Mouse (Mus musculus): ENCODE results near the gene Fcrl6.
A peak's percentile ranks its signal among the peaks of the same experiment; 100 is the strongest.

Gene Fcrl6

GRCm38 (mm10) chr1:172614654-172615053 lies 12.3 kb upstream of the Fcrl6 start:
- DNase-seq (ENCODE audit: low spot score in 2 of 2): no peak

- no peak for DNase-seq (ENCODE audit: low spot score in 2 of 2)
Measured at GRCm38 (mm10) chr1:172612745-172613144, 10.4 kb upstream of the Fcrl6 start.

GRCm38 (mm10) chr1:172611304-172611703 lies 9.0 kb upstream of the Fcrl6 start:
- DNase-seq (ENCODE audit: low spot score in 2 of 2): no peak

GRCm38 (mm10) chr1:172594495-172594894 lies 7.9 kb downstream of the Fcrl6 start:
- no peak for DNase-seq (ENCODE audit: low spot score in 2 of 2)

- DNase-seq (ENCODE audit: low spot score in 2 of 2): no peak
Measured at GRCm38 (mm10) chr1:172593956-172594355, 8.4 kb downstream of the Fcrl6 start.

- no peak for DNase-seq (ENCODE audit: low spot score in 2 of 2)
Measured at GRCm38 (mm10) chr1:172593321-172593720, 9.0 kb downstream of the Fcrl6 start.

GRCm38 (mm10) chr1:172590385-172590784 lies 12.0 kb downstream of the Fcrl6 start, which contains the start of gene Slamf8:
Gene Slamf8, minus strand, starts transcription at chr1:172590568.
- DNase-seq (ENCODE audit: low spot score in 2 of 2): no peak

- no peak for DNase-seq (ENCODE audit: low spot score in 2 of 2)
Measured at GRCm38 (mm10) chr1:172585612-172586567, 16.5 kb downstream of the Fcrl6 start.

GRCm38 (mm10) chr1:172585026-172585425 lies 17.3 kb downstream of the Fcrl6 start:
- no peak for DNase-seq (ENCODE audit: low spot score in 2 of 2)

- no peak for DNase-seq (ENCODE audit: low spot score in 2 of 2)
Measured at GRCm38 (mm10) chr1:172584271-172584670, 18.1 kb downstream of the Fcrl6 start.

GRCm38 (mm10) chr1:172582436-172582835 lies 19.9 kb downstream of the Fcrl6 start:
- DNase-seq (ENCODE audit: low spot score in 2 of 2): no peak

- no peak for DNase-seq (ENCODE audit: low spot score in 2 of 2)
Measured at GRCm38 (mm10) chr1:172580116-172580515, 22.2 kb downstream of the Fcrl6 start.

- DNase-seq (ENCODE audit: low spot score in 2 of 2): no peak
Measured at GRCm38 (mm10) chr1:172567758-172568157, 34.6 kb downstream of the Fcrl6 start.

- DNase-seq (ENCODE audit: low spot score in 2 of 2): no peak
Measured at GRCm38 (mm10) chr1:172566131-172566530, 36.2 kb downstream of the Fcrl6 start.

GRCm38 (mm10) chr1:172563465-172563828 lies 38.9 kb downstream of the Fcrl6 start:
- no peak for DNase-seq (ENCODE audit: low spot score in 2 of 2)

- peak; percentile 37 to 73 for DNase-seq (ENCODE audit: low spot score in 2 of 2)
Measured at GRCm38 (mm10) chr1:172562641-172563464, 39.5 kb downstream of the Fcrl6 start.

GRCm38 (mm10) chr1:172555638-172556037 lies 46.7 kb downstream of the Fcrl6 start, which contains the start of gene Vsig8:
Gene Vsig8, plus strand, starts transcription at chr1:172555938.
- DNase-seq (ENCODE audit: low spot score in 2 of 2): no peak

- no peak for DNase-seq (ENCODE audit: low spot score in 2 of 2)
Measured at GRCm38 (mm10) chr1:172552623-172553022, 49.7 kb downstream of the Fcrl6 start.

- DNase-seq (ENCODE audit: low spot score in 2 of 2): no peak
Measured at GRCm38 (mm10) chr1:172551009-172551408, 51.3 kb downstream of the Fcrl6 start.

GRCm38 (mm10) chr1:172550551-172550951 lies 51.8 kb downstream of the Fcrl6 start:
- DNase-seq (ENCODE audit: low spot score in 2 of 2): peak; percentile 54 to 73

GRCm38 (mm10) chr1:172549717-172550116 lies 52.6 kb downstream of the Fcrl6 start:
- no peak for DNase-seq (ENCODE audit: low spot score in 2 of 2)

- DNase-seq (ENCODE audit: low spot score in 2 of 2): no peak
Measured at GRCm38 (mm10) chr1:172549314-172549713, 53.0 kb downstream of the Fcrl6 start.
